14 mouse cellular contexts compared by ENCODE assay signal in genomic region chr13:73490564-73491170, GRCm38 (mm10). TPM values are rescaled to one million over a fixed set of nuclear protein-coding genes. Genes with fewer than 3 reads are reported as not detected.
DNase-seq lines count a peak whose midpoint lies in the region; ATAC-seq and TF ChIP-seq lines count a peak whose summit lies in the region.
"Had no signal": no experiment of that assay in that cellular context is flagged by ENCODE, and none has a peak within 500 bp of the region (broad histone marks: within the 10 kb centered on the region; RNA-seq: fewer than 3 reads in every experiment).

No protein-coding gene starts in this region.

- peak; percentile 83 for DNase-seq in left cerebral cortex, postnatal 4 days
- no peak for DNase-seq in left cerebral cortex, postnatal 10 days (ENCODE audit: extremely low spot score in 1 of 2, low spot score in 2 of 2)
- DNase-seq in MN1 (ENCODE audit: low spot score) = peak; percentile 21
- no peak for DNase-seq in heart, adult 11 months
- no peak for DNase-seq in adipocyte (ENCODE audit: low spot score)
- DNase-seq: thymus, postnatal 36 days had no signal

- H3K4me3 ChIP-seq in bone marrow macrophage, adult 2 months (ENCODE audit: insufficient read depth, low read length) = no peak overlapping the region
- H3K4me3 ChIP-seq in forebrain, embryonic 16.5 days (replicated peaks; ENCODE audit: low read length) = no peak overlapping the region
- H3K4me3 ChIP-seq: intestine, embryonic 15.5 days; limb, embryonic 12.5 days; megakaryocyte, embryonic 14.5 days had no signal

- no peak for TF ChIP-seq CTCF in bone marrow macrophage, adult 2 months (IDR thresholded peaks at IDR 0.05; ENCODE audit: low read depth, low read length)

- H3K9me3 ChIP-seq in forebrain, embryonic 16.5 days (ENCODE audit: control insufficient read depth, low read length) = peaks cover 10% of the 10 kb centered on the region
- H3K9me3 ChIP-seq: intestine, embryonic 15.5 days had no signal

- ATAC-seq in forebrain, embryonic 16.5 days = peak; percentile 68
- ATAC-seq: intestine, embryonic 15.5 days had no signal

- no peaks in the 10 kb centered on the region for H3K27me3 ChIP-seq in forebrain, embryonic 16.5 days (replicated peaks; ENCODE audit: control insufficient read depth, insufficient read depth, low read length)
- H3K27me3 ChIP-seq: intestine, embryonic 15.5 days; limb, embryonic 12.5 days; megakaryocyte, embryonic 14.5 days had no signal

- peaks cover 41% of the 10 kb centered on the region for H3K4me1 ChIP-seq in bone marrow macrophage, adult 2 months (ENCODE audit: control insufficient read depth, insufficient read depth, low read length)
- peaks cover 6% of the 10 kb centered on the region; the same call in 1 of the 2 replicates for H3K4me1 ChIP-seq in forebrain, embryonic 16.5 days (replicated peaks; ENCODE audit: control insufficient read depth, insufficient read depth, low read length)
- H3K4me1 ChIP-seq: intestine, embryonic 15.5 days; limb, embryonic 12.5 days had no signal

- no peak overlapping the region for H3K9ac ChIP-seq in forebrain, embryonic 16.5 days (replicated peaks; ENCODE audit: low read depth, low read length)
- H3K9ac ChIP-seq: intestine, embryonic 15.5 days; limb, embryonic 12.5 days had no signal

- TF ChIP-seq POLR2A in bone marrow macrophage, adult 2 months (IDR thresholded peaks at IDR 0.05; ENCODE audit: borderline replicate concordance, low read depth, low read length) = no peak

- 53% methylated on average over 8 of the region's 8 CpGs for WGBS in forebrain, embryonic 16.5 days

- intact Hi-C loops in left cerebral cortex, postnatal 4 days (cut with DNase I) = no loop called here
- intact Hi-C loops in left cerebral cortex, postnatal 10 days (cut with DNase I) = no loop called here

- H3K36me3 ChIP-seq in forebrain, embryonic 16.5 days (ENCODE audit: control insufficient read depth, insufficient read depth) = peaks cover 21% of the 10 kb centered on the region

- H3K4me2 ChIP-seq in forebrain, embryonic 16.5 days (ENCODE audit: low read length) = no peak overlapping the region
- H3K4me2 ChIP-seq: intestine, embryonic 15.5 days; limb, embryonic 12.5 days had no signal

- peak overlapping the region; percentile 83 for H3K27ac ChIP-seq in bone marrow macrophage, adult 2 months (ENCODE audit: insufficient read depth, low read depth, low read length)
- 0 out of 2 replicates have a peak overlapping the region, but pooled peaks have one; percentile 38 for H3K27ac ChIP-seq in forebrain, embryonic 16.5 days (ENCODE audit: low read length)
- H3K27ac ChIP-seq: intestine, embryonic 15.5 days; limb, embryonic 12.5 days had no signal

RNA-seq across cellular contexts. Expression of gene Lpcat1, which starts 23.7 kb away (rescaled TPM):
- total RNA-seq in left cerebral cortex, postnatal 4 days (2021) = 100 to 1,000 TPM in 1 of 2 experiments, 10 to 100 TPM in 1; 95.5 to 106 TPM
- 10 to 100 TPM; 63.0 to 64.0 TPM for total RNA-seq in left cerebral cortex, postnatal 10 days (2021)
- 39.5 and 45.3 TPM in 2 replicates for polyA plus RNA-seq in bone marrow macrophage, adult 2 months (2012; ENCODE audit: insufficient read depth, insufficient read length, missing spikeins)
- polyA plus RNA-seq in forebrain, embryonic 16.5 days (2015; fragmentation: Nextera tagmentation; extraction: Ambion mirVana) = 62.3 and 64.7 TPM in 2 replicates

RNA-seq across cellular contexts. Expression of gene Slc6a3, which starts 45.9 kb away (rescaled TPM):
- under 1 TPM; 0.14 to 0.36 TPM for total RNA-seq in left cerebral cortex, postnatal 4 days (2021)
- total RNA-seq in left cerebral cortex, postnatal 10 days (2021) = under 1 TPM; 0.21 to 0.32 TPM
- not detected in 2 replicates for polyA plus RNA-seq in bone marrow macrophage, adult 2 months (2012; ENCODE audit: insufficient read depth, insufficient read length, missing spikeins)
- polyA plus RNA-seq in forebrain, embryonic 16.5 days (2015; fragmentation: Nextera tagmentation; extraction: Ambion mirVana) = 0.14 and 1.1 TPM in 2 replicates
- total RNA-seq: gastrocnemius, postnatal 4 days; neutrophil, adult 5-6 weeks had no signal
- polyA plus RNA-seq: embryonic facial prominence, embryonic 14.5 days had no signal

Comparison
In these comparisons a context has a peak if more than half of its experiments do, and no peak if none do; other contexts are left out.
1. DNase-seq: peak in left cerebral cortex, postnatal 4 days (single experiment) and MN1 (single experiment); none in left cerebral cortex, postnatal 10 days (0 of 2), heart, adult 11 months (single experiment) and adipocyte (single experiment).